Mouse (Mus musculus) left cerebral cortex, postnatal 25 days (tissue): ENCODE results near the gene Trrap. TPM values are rescaled to one million over a fixed set of nuclear protein-coding genes. Genes with fewer than 3 reads are reported as not detected.

Experiments
- DNase-seq, 2 experiments: peaks; one replicate each; pipeline ENCODE4 v3.0.0; 2022; ENCODE audit warnings: low spot score in 2 of 2, mixed read lengths in 1 of 2
- intact Hi-C: fragments of 180-260 bp; cut with DNase I; formaldehyde crosslinking; loops from one replicate; pipeline ENCODE4 v1.15.1; 2025
- total RNA-seq, 2 experiments: library from RNA; stranded (reverse); gene quantifications; 2 replicates each; pipeline ENCODE4 v1.2.3; 2021

The Trrap gene
- total RNA-seq, 2 experiments from 2014 or later = 154 to 169 TPM

- intact Hi-C loops = no loop called here
- DNase-seq = peak; percentile 91 to 92
Observed at GRCm38 (mm10) chr5:144767911-144768841, 644 bp downstream of the Trrap start.

- DNase-seq = no peak
- intact Hi-C loops = no loop called here
Observed at GRCm38 (mm10) chr5:144769067-144769482, 1.5 kb downstream of the Trrap start.

- DNase-seq = no peak
Observed at GRCm38 (mm10) chr5:144773231-144773630, 5.7 kb downstream of the Trrap start.

GRCm38 (mm10) chr5:144780654-144781053 lies 13.1 kb downstream of the Trrap start:
- DNase-seq = no peak
- intact Hi-C loops = no loop called here

More at GRCm38 (mm10) chr5:144773231-144773630, 5.7 kb downstream of the Trrap start:
- intact Hi-C loops = no loop called here

- DNase-seq = peak; percentile 35 to 51
- intact Hi-C loops = no loop called here
Observed at GRCm38 (mm10) chr5:144786464-144786863, 18.9 kb downstream of the Trrap start.

GRCm38 (mm10) chr5:144793374-144793773 lies 25.8 kb downstream of the Trrap start:
- DNase-seq = no peak
- intact Hi-C loops = loop anchor here (10.0 kb wide), 1 partner anchor 1069 kb away; no protein-coding TSS in a partner anchor

GRCm38 (mm10) chr5:144794687-144795086 lies 27.2 kb downstream of the Trrap start:
- peak; percentile 46 to 58 for DNase-seq
- intact Hi-C loops = loop anchor here (10.0 kb wide), 1 partner anchor 1070 kb away; no protein-coding TSS in a partner anchor

- intact Hi-C loops = loop anchor here (10.0 kb wide), 1 partner anchor 1072 kb away; no protein-coding TSS in a partner anchor
Observed at GRCm38 (mm10) chr5:144797116-144797515, 29.6 kb downstream of the Trrap start.

GRCm38 (mm10) chr5:144803066-144803465 lies 35.5 kb downstream of the Trrap start:
- intact Hi-C loops = no loop called here
- DNase-seq = no peak

More at GRCm38 (mm10) chr5:144797116-144797515, 29.6 kb downstream of the Trrap start:
- no peak for DNase-seq

- DNase-seq = no peak
- intact Hi-C loops = no loop called here
Observed at GRCm38 (mm10) chr5:144804181-144804580, 36.6 kb downstream of the Trrap start.

GRCm38 (mm10) chr5:144806931-144807330 lies 39.4 kb downstream of the Trrap start:
- DNase-seq = no peak
- intact Hi-C loops = no loop called here

- DNase-seq = peak in 1 of 2 experiments; percentile 43
- intact Hi-C loops = no loop called here
Observed at GRCm38 (mm10) chr5:144828365-144829102, 61.0 kb downstream of the Trrap start.

- intact Hi-C loops = no loop called here
- DNase-seq = peak in 1 of 2 experiments; percentile 22
Observed at GRCm38 (mm10) chr5:144829631-144830030, 62.1 kb downstream of the Trrap start.

GRCm38 (mm10) chr5:144831840-144832469 lies 64.4 kb downstream of the Trrap start:
- DNase-seq = no peak
- intact Hi-C loops = no loop called here

- DNase-seq = peak in 1 of 2 experiments; percentile 51
- intact Hi-C loops = no loop called here
Observed at GRCm38 (mm10) chr5:144836100-144836499, 68.6 kb downstream of the Trrap start.

GRCm38 (mm10) chr5:144845352-144845751 lies 77.8 kb downstream of the Trrap start:
- intact Hi-C loops = no loop called here
- DNase-seq = peak in 1 of 2 experiments; percentile 36

- intact Hi-C loops = no loop called here
- DNase-seq = no peak
Observed at GRCm38 (mm10) chr5:144848735-144849134, 81.2 kb downstream of the Trrap start.

GRCm38 (mm10) chr5:144849932-144850331 lies 82.4 kb downstream of the Trrap start:
- DNase-seq = no peak
- intact Hi-C loops = no loop called here

- intact Hi-C loops = no loop called here
- DNase-seq = no peak
Observed at GRCm38 (mm10) chr5:144851820-144852219, 84.3 kb downstream of the Trrap start.

- intact Hi-C loops = no loop called here
- no peak for DNase-seq
Observed at GRCm38 (mm10) chr5:144853931-144854330, 86.4 kb downstream of the Trrap start.
